Mouse (Mus musculus) forebrain, embryonic 13.5 days (tissue): ENCODE results near the gene Ascl5. TPM values are rescaled to one million over a fixed set of nuclear protein-coding genes. Genes with fewer than 3 reads are reported as not detected.

ENCODE experiments used
- ATAC-seq: fragments of 200-750 bp; cut with Nextera tagmentation; 2 replicates; pipeline ENCODE4 v1.8.0; 2017
- H3K27ac ChIP-seq: fragments of 300-500 bp; sonication (generic); 2 replicates; pipeline ENCODE4 v1.5.1; 2015; ENCODE audit warnings: inconsistent platforms, mild to moderate bottlenecking, moderate library complexity
- H3K27me3 ChIP-seq: fragments of 300-500 bp; sonication (generic); 2 replicates; pipeline ENCODE4 v1.6.1; 2015; ENCODE audit warnings: mild to moderate bottlenecking, inconsistent platforms
- H3K36me3 ChIP-seq: fragments of 300-500 bp; sonication (generic); 2 replicates; pipeline ENCODE4 v1.6.1; 2015; ENCODE audit warnings: mild to moderate bottlenecking, inconsistent platforms; ENCODE audit not compliant: poor library complexity, severe bottlenecking
- H3K4me1 ChIP-seq: fragments of 300-500 bp; sonication (generic); 2 replicates; pipeline ENCODE4 v1.6.1; 2015; ENCODE audit warnings: inconsistent platforms
- H3K4me2 ChIP-seq: fragments of 300-500 bp; sonication (generic); 2 replicates; pipeline ENCODE4 v1.6.1; 2015; ENCODE audit warnings: inconsistent platforms, mild to moderate bottlenecking, moderate library complexity
- H3K4me3 ChIP-seq: fragments of 300-500 bp; sonication (generic); 2 replicates; pipeline ENCODE4 v1.5.1; 2015; ENCODE audit warnings: mild to moderate bottlenecking, inconsistent platforms
- H3K9ac ChIP-seq: fragments of 300-500 bp; sonication (generic); 2 replicates; pipeline ENCODE4 v1.6.1; 2015; ENCODE audit warnings: mild to moderate bottlenecking, inconsistent platforms
- H3K9me3 ChIP-seq: fragments of 300-500 bp; sonication (generic); replicated peaks from 2 replicates; pipeline ENCODE4 v1.6.1; 2016; ENCODE audit warnings: inconsistent platforms
- WGBS: fragments of 180-500 bp; shearing (Covaris S2); methylation state at CpG from one replicate; pipeline ENCODE4 v1.1.7; 2015; 5-methylcytosine and 5-hydroxymethylcytosine counted together
- polyA plus RNA-seq: library from polyadenylated mRNA; unstranded; fragments of >200 nt; fragmentation: Nextera tagmentation; extraction: Ambion mirVana; gene quantifications from 2 replicates; pipeline ENCODE4 v1.2.1, GENCODE M21; 2015

The Ascl5 gene
- polyA plus RNA-seq, 1 experiment from 2014 or later, result not detected

DNA sequence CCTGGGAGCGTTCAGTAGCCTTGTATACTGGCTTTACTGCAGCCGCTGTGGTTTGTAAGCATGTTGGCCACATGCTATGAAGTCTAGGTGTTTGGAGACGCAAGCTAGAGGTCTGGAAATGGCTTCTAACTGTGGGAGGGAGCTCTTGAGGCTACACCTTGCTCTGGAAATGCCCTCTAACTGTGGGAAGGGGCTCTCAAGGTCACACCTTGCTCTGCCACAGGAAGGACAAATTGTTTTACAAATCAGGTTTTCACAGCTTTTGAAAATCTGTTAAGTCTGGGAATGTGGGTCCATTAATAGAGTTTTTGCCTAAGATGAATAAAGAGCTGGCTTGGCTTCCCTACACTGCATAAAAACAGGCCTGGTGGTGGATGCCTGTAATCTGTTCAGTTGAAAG lies 43.1 kb downstream of the Ascl5 start:
- Histone ChIP-seq H3K4me2 (no peak overlapping the region), H3K27me3 (no peaks in the 10 kb centered on the region), H3K36me3 (no peaks in the 10 kb centered on the region), H3K9me3 (no peaks in the 10 kb centered on the region), H3K4me3 (no peak overlapping the region), H3K4me1 (0 out of 2 replicates have a peak, but pooled peaks cover 6% of the 10 kb centered on the region), H3K27ac (no peak overlapping the region), H3K9ac (no peak overlapping the region)
- 66% methylated on average over 3 of the region's 3 CpGs for WGBS
- ATAC-seq, result no peak

DNA sequence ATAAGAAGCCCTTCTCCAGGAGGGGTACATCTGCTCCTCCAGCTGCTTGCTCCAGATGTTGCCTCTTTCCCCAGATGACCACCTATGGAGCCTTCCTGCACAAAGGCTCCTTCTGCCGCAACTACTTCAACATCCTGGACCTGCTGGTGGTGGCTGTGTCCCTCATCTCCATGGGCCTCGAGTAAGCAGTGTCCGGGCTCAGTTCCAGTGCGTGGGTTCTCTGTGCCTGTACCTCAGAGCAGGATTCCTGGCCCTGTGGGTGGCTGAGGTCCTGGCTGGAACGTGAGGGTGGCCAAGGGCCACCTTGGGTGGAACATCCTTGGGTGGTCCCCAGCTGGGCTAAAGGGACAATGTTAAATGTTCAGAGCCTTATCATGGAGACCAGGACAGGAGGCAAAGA lies 44.2 kb downstream of the Ascl5 start:
- Histone ChIP-seq H3K36me3 (no peaks in the 10 kb centered on the region), H3K27ac (no peak overlapping the region), H3K4me3 (no peak overlapping the region), H3K4me1 (0 out of 2 replicates have a peak, but pooled peaks cover 1% of the 10 kb centered on the region), H3K9ac (no peak overlapping the region), H3K4me2 (no peak overlapping the region), H3K27me3 (no peaks in the 10 kb centered on the region), H3K9me3 (no peaks in the 10 kb centered on the region)
- 87% methylated on average over 5 of the region's 5 CpGs for WGBS
- no peak for ATAC-seq

Other genes starting within 250 kb of the Ascl5 start
- 0.11 and 0.36 TPM in 2 replicates for gene Lad1, start 232.2 kb upstream of the Ascl5 start, polyA plus RNA-seq
- gene Tnnt2, start 214.4 kb upstream of the Ascl5 start, polyA plus RNA-seq, result 0.36 and 9.2 TPM in 2 replicates
- gene Pkp1, start 131.6 kb upstream of the Ascl5 start, polyA plus RNA-seq, result not detected in 2 replicates
- not detected in 2 replicates for gene Igfn1, start 44.5 kb upstream of the Ascl5 start, polyA plus RNA-seq
- gene Tmem9, start 42.7 kb upstream of the Ascl5 start, polyA plus RNA-seq, result 130 and 149 TPM in 2 replicates
- 0.31 TPM in 1 of 2 replicates, not detected in the other for gene Cacna1s, start 1.9 kb downstream of the Ascl5 start, polyA plus RNA-seq
- gene Kif21b, start 80.6 kb downstream of the Ascl5 start, polyA plus RNA-seq, result 43.4 and 45.5 TPM in 2 replicates
- gene Mroh3, start 162.0 kb downstream of the Ascl5 start, polyA plus RNA-seq, result 0.20 TPM in 1 of 2 replicates, not detected in the other
- 8.3 and 10.0 TPM in 2 replicates for gene Inava, start 183.5 kb downstream of the Ascl5 start, polyA plus RNA-seq
- not detected in 2 replicates for gene Gpr25, start 210.1 kb downstream of the Ascl5 start, polyA plus RNA-seq